Mouse (Mus musculus) forebrain, embryonic 12.5 days (tissue): ENCODE measurements around the gene Dbh. TPM values are rescaled to one million over a fixed set of nuclear protein-coding genes. Genes with fewer than 3 reads are reported as not detected.

Experiments used
- ATAC-seq: fragments of 200-750 bp; cut with Nextera tagmentation; 2 replicates; pipeline ENCODE4 v1.8.0; 2017; ENCODE audit warnings: moderate TSS enrichment; ENCODE audit not compliant: low FRiP score
- H3K27ac ChIP-seq: fragments of 300-500 bp; sonication (generic); 2 replicates; pipeline ENCODE4 v1.5.1; 2016; ENCODE audit warnings: mild to moderate bottlenecking
- H3K27me3 ChIP-seq: fragments of 300-500 bp; sonication (generic); 2 replicates; pipeline ENCODE4 v1.6.1; 2016; ENCODE audit warnings: mild to moderate bottlenecking
- H3K36me3 ChIP-seq: fragments of 300-500 bp; sonication (generic); replicated peaks from 2 replicates; pipeline ENCODE4 v1.6.1; 2016; ENCODE audit warnings: mild to moderate bottlenecking
- H3K4me1 ChIP-seq: fragments of 300-500 bp; sonication (generic); 2 replicates; pipeline ENCODE4 v1.6.1; 2016
- H3K4me2 ChIP-seq: fragments of 300-500 bp; sonication (generic); 2 replicates; pipeline ENCODE4 v1.6.1; 2016; ENCODE audit warnings: mild to moderate bottlenecking, moderate library complexity
- H3K4me3 ChIP-seq: fragments of 300-500 bp; sonication (generic); replicated peaks from 2 replicates; pipeline ENCODE4 v1.5.1; 2016; ENCODE audit warnings: mild to moderate bottlenecking
- H3K9ac ChIP-seq: fragments of 300-500 bp; sonication (generic); 2 replicates; pipeline ENCODE4 v1.6.1; 2016; ENCODE audit warnings: mild to moderate bottlenecking
- H3K9me3 ChIP-seq: fragments of 300-500 bp; sonication (generic); 2 replicates; pipeline ENCODE4 v1.6.1; 2016
- WGBS: fragments of 180-500 bp; shearing (Covaris S2); methylation state at CpG from one replicate; pipeline ENCODE4 v1.1.7; 2016; 5-methylcytosine and 5-hydroxymethylcytosine counted together
- polyA plus RNA-seq: library from polyadenylated mRNA; unstranded; fragments of >200 nt; fragmentation: Nextera tagmentation; extraction: Ambion mirVana; gene quantifications from 2 replicates; pipeline ENCODE4 v1.2.1, GENCODE M21; 2016

Gene Dbh
- polyA plus RNA-seq, 1 experiment from 2014 or later: not detected

- Histone ChIP-seq H3K4me1 (peaks cover 12% of the 10 kb centered on the region), H3K9ac (no peak overlapping the region), H3K27me3 (peaks cover 49% of the 10 kb centered on the region), H3K4me3 (no peak overlapping the region), H3K27ac (no peak overlapping the region), H3K36me3 (no peaks in the 10 kb centered on the region), H3K4me2 (no peak overlapping the region), H3K9me3 (no peaks in the 10 kb centered on the region)
- ATAC-seq: no peak
- 73% methylated on average over 4 of the region's 4 CpGs for WGBS
These were observed 26.7 kb upstream of the Dbh start for GRCm38 (mm10) chr2:27138356-27138755.

GRCm38 (mm10) chr2:27141950-27142693 is 22.9 kb upstream of the Dbh start, which contains the start of gene Fam163b:
Gene Fam163b, minus strand, starts transcription at chr2:27142491.
- Histone ChIP-seq H3K9me3 (no peaks in the 10 kb centered on the region), H3K27me3 (peaks cover 50% of the 10 kb centered on the region), H3K27ac (no peak within 1 kb of the TSS), H3K9ac (peak within 1 kb of the TSS; percentile 44), H3K4me1 (peaks cover 12% of the 10 kb centered on the region), H3K4me3 (peak within 1 kb of the TSS; percentile 40), H3K4me2 (peak within 1 kb of the TSS; percentile 71), H3K36me3 (no peaks in the 10 kb centered on the region)
- 1% methylated on average over 40 of the region's 62 CpGs for WGBS
- peak; percentile 14; the same call in 1 of the 2 replicates for ATAC-seq

DNA sequence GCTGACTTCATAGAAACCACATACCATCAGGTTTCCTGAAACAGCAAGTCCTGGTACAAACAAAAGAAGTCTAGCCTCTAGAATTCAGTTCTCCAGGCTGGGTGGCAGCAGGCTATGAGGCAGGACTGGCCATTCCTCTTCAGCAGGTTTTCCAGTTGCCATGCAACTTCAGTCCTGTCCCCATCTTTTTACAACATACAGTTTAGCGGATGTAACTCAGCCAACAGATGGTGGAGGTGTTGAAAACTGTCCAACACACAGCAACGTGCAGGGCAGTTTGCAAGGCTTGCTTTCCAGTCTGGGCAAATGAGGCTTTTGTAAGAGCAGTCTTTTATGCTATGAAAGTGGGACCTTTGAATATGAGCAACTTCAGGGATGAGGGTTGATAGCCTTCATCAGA is 20.1 kb upstream of the Dbh start:
- Histone ChIP-seq H3K4me1 (peaks cover 29% of the 10 kb centered on the region), H3K4me2 (no peak overlapping the region), H3K27ac (no peak overlapping the region), H3K27me3 (peaks cover 35% of the 10 kb centered on the region), H3K9ac (no peak overlapping the region), H3K4me3 (no peak overlapping the region), H3K36me3 (no peaks in the 10 kb centered on the region), H3K9me3 (no peaks in the 10 kb centered on the region)
- WGBS: 81% methylated on average over 2 of the region's 2 CpGs
- no peak for ATAC-seq

DNA sequence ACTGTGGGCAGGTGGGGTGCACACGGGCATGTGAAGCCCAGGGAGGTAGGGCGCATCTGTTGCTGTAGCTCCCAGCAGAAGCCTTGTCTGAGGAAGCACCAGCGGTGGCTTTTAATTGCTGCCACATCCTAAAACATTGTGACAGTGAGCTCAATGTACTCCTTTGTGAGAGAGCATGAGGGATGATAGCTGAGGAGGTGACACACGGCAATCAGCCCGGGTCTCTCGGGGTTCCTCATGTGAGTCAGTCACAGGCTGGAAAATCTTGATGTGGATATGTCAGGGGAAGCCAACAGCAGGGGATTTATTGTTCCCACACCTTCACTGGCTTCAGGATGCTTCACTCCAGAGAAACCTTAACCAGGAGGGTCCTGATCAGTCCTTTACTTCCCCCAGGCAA is 18.2 kb upstream of the Dbh start:
- H3K36me3 ChIP-seq: no peaks in the 10 kb centered on the region
- ATAC-seq: no peak

GRCm38 (mm10) chr2:27149457-27149856 is 15.6 kb upstream of the Dbh start:
- 5% methylated on average over 2 of the region's 2 CpGs for WGBS
- H3K4me1 ChIP-seq: peaks cover 31% of the 10 kb centered on the region
- no peak overlapping the region for H3K4me2 ChIP-seq
- H3K9me3 ChIP-seq: no peaks in the 10 kb centered on the region
- no peaks in the 10 kb centered on the region; the same call in 1 of the 2 replicates for H3K27me3 ChIP-seq
- no peaks in the 10 kb centered on the region for H3K36me3 ChIP-seq
- H3K4me3 ChIP-seq: no peak overlapping the region
- H3K9ac ChIP-seq: no peak overlapping the region
- no peak for ATAC-seq
- H3K27ac ChIP-seq: no peak overlapping the region

More for the DNA sequence above, 18.2 kb upstream of the Dbh start:
- Histone ChIP-seq H3K27ac (no peak overlapping the region), H3K4me2 (no peak overlapping the region), H3K9ac (no peak overlapping the region), H3K4me3 (no peak overlapping the region), H3K4me1 (peaks cover 28% of the 10 kb centered on the region), H3K9me3 (no peaks in the 10 kb centered on the region), H3K27me3 (peaks cover 16% of the 10 kb centered on the region)
- 84% methylated on average over 6 of the region's 6 CpGs for WGBS

DNA sequence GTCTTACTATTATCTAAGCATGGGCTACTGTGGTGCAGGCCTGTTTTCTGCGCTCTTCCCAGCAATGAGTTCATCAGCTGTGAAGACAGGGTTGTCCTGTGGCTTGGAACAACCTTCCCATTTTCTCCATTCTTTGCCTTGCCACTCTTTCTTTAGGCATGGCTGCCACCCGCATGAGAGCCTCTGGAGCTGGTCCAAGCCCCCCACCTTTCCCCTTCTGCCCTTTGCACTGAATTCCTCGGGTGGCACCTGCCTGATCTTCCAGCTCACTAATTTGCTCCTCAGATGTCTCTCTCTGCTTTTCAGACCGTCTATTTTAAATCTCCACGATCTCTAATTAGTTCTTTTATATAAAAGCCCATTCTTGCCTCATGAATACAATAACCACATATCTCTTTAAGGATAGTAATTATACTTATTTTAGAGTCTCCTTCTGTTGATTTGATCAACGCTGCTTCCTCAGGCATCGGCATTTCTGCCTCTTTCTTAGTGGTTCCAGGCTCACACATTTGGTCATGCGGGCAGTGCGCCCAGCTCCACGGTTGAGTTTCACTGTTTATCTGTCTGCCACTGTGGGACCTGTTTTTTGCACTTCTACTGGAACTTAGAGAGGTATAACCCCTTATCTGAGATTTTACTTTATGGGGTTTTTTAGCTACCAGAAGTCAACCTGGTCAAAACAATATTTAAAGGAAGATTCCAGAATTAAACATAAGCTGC is 10.4 kb upstream of the Dbh start:
- Histone ChIP-seq H3K27ac (no peak overlapping the region), H3K4me3 (no peak overlapping the region), H3K36me3 (no peaks in the 10 kb centered on the region), H3K4me2 (no peak overlapping the region), H3K4me1 (peaks cover 19% of the 10 kb centered on the region), H3K27me3 (no peaks in the 10 kb centered on the region), H3K9ac (no peak overlapping the region), H3K9me3 (no peaks in the 10 kb centered on the region)
- no peak for ATAC-seq
- 63% methylated on average over 10 of the region's 10 CpGs for WGBS

DNA sequence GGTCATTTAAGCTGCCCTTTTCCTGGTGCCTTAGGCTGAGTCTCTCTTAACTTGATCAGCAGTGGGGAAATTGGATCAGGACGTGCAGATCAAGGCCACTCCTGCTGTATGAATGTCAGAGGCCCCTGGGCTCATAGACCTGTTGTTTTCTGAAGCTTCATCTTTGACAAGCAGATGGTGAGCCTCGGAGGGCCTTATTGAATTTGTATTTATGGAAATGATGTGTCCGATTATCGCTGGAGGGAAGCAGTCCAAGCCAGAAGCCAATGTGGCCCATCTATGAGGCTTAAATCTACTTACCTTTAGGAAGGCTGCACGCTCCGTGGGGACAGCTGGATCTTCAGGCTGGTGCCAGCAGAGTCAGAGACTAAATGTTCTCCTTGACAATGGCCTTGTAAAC is 8.4 kb upstream of the Dbh start:
- no peak overlapping the region for H3K4me3 ChIP-seq
- H3K9ac ChIP-seq: no peak overlapping the region
- H3K27me3 ChIP-seq: no peaks in the 10 kb centered on the region
- H3K27ac ChIP-seq: no peak overlapping the region
- peaks cover 15% of the 10 kb centered on the region for H3K4me1 ChIP-seq
- no peak for ATAC-seq
- 74% methylated on average over 6 of the region's 6 CpGs for WGBS
- H3K4me2 ChIP-seq: no peak overlapping the region
- H3K9me3 ChIP-seq: no peaks in the 10 kb centered on the region
- H3K36me3 ChIP-seq: no peaks in the 10 kb centered on the region

DNA sequence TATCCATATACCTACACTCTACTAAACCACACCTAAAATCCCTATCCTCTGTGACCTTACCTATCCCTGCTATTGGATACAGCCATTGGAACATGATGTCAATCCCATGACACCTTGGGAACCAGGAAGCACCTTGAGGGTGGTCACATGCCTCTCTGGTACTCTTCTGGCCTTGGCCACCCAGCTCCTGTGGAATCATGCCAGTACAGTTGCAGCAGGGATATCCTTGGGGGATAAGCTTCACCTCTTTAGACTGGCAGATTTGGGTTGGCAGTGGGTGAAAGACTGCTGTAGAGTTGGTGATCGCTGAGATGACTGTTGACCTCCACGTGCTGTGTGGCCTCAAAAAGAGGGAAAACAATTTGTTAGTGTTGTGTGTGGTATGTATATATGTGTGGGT is 3.5 kb upstream of the Dbh start:
- Histone ChIP-seq H3K4me2 (no peak overlapping the region), H3K27ac (no peak overlapping the region), H3K27me3 (no peaks in the 10 kb centered on the region), H3K9me3 (no peaks in the 10 kb centered on the region), H3K4me3 (no peak overlapping the region), H3K4me1 (peaks cover 6% of the 10 kb centered on the region; the same call in 1 of the 2 replicates), H3K36me3 (no peaks in the 10 kb centered on the region), H3K9ac (no peak overlapping the region)
- 94% methylated on average over 2 of the region's 2 CpGs for WGBS
- ATAC-seq: no peak

DNA sequence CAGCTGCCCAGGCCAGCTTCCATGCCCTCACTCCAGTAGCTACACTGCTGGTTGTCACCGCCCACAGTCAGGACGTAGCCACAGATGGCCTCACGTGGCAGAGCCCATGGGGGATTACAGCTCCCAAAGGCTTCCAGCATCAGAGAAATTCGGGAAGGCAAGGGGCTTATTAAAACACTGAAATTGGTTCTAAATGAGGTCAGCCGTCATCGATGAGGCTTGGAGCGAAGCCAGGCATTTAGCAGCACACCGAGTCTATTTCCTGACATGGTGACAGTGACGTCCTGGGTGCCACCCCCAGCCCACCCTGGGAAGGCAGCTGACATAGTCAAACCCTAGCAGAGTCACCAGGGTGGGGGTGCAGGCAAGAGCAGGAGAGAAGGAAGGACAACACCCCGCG is 2.4 kb upstream of the Dbh start:
- no peak overlapping the region for H3K4me2 ChIP-seq
- no peak overlapping the region for H3K9ac ChIP-seq
- H3K27me3 ChIP-seq: no peaks in the 10 kb centered on the region
- 65% methylated on average over 11 of the region's 11 CpGs for WGBS
- H3K4me1 ChIP-seq: peaks cover 6% of the 10 kb centered on the region
- H3K4me3 ChIP-seq: no peak overlapping the region
- no peaks in the 10 kb centered on the region for H3K9me3 ChIP-seq
- H3K36me3 ChIP-seq: no peaks in the 10 kb centered on the region
- H3K27ac ChIP-seq: no peak overlapping the region
- ATAC-seq: no peak

DNA sequence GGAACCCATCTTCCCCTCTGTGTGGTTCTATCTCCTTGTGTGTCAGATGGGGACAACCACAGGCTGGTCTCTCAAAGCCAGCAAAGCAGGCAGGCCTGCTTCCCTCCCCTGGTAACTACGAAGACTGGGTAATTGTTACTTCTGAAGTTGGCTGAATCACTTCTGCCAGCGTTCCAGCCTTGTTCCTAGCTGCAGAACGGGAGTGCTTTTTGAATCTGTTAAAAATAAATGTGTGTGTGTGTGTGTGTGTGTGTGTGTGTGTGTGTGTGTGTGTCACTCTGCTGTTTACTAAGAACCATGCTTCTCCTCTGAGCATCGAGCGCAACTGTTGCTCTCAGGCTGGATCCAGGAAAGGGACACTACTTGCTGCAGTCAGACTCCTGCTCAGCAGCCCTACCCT is 1.2 kb upstream of the Dbh start:
- no peak overlapping the region for H3K27ac ChIP-seq
- no peak overlapping the region for H3K4me3 ChIP-seq
- no peaks in the 10 kb centered on the region for H3K27me3 ChIP-seq
- 86% methylated on average over 5 of the region's 5 CpGs for WGBS
- no peaks in the 10 kb centered on the region for H3K36me3 ChIP-seq
- H3K9ac ChIP-seq: no peak overlapping the region
- H3K9me3 ChIP-seq: no peaks in the 10 kb centered on the region
- H3K4me2 ChIP-seq: no peak overlapping the region
- H3K4me1 ChIP-seq: peaks cover 6% of the 10 kb centered on the region
- ATAC-seq: no peak

GRCm38 (mm10) chr2:27166074-27166473 is 1.0 kb downstream of the Dbh start:
- H3K27ac ChIP-seq: no peak overlapping the region
- ATAC-seq: no peak
- no peak overlapping the region for H3K4me3 ChIP-seq
- H3K9me3 ChIP-seq: no peaks in the 10 kb centered on the region
- H3K4me2 ChIP-seq: no peak overlapping the region
- no peaks in the 10 kb centered on the region for H3K36me3 ChIP-seq
- WGBS: 93% methylated on average over 2 of the region's 2 CpGs
- no peaks in the 10 kb centered on the region for H3K27me3 ChIP-seq
- peaks cover 6% of the 10 kb centered on the region for H3K4me1 ChIP-seq
- no peak overlapping the region for H3K9ac ChIP-seq

DNA sequence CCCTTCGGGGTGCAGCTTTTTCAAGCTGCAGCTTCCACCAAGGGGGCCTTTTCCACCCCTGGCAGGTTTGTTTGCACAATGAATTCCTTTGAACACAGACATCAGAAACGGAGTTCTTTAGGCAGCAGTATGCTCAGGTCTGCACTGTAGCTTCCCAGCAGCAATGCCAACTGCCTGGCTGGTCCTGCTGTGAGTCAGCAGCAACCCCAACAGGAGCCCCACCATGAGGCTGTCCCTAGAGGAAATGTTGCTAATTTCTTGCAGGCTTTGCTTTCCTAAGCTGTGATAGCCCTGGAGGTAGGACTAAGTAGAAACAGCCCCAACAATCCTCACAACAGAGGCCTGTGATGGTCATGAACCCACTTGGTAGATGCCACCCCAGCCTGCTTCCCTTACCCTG is 2.0 kb downstream of the Dbh start:
- 33% methylated on average over 2 of the region's 2 CpGs for WGBS
- no peak overlapping the region for H3K27ac ChIP-seq

DNA sequence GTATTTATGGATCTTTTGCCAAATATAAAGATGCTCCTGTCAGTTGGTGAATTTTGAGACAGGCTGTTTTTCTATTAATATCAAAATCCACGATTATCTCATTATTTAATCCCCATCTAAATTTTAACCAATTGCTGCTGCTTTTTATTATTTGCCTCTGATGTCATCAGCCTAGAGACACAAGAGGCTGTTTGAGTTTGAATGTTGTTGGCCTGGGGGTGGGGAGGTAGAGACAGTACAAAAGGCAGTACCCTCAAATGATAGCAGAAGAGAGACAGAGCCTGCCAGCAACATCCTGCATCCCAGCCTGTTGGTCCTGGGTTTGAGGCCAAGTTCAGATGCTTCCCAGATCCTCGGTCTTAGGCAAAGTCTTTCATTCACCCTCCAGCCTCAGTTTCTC is 9.2 kb downstream of the Dbh start:
- ATAC-seq: no peak
- WGBS: 76% methylated on average over 2 of the region's 2 CpGs
- H3K9me3 ChIP-seq: no peaks in the 10 kb centered on the region

More for the DNA sequence above, 2.0 kb downstream of the Dbh start:
- ATAC-seq: no peak
- Histone ChIP-seq H3K4me3 (no peak overlapping the region), H3K4me2 (no peak overlapping the region), H3K4me1 (peaks cover 6% of the 10 kb centered on the region), H3K9ac (no peak overlapping the region), H3K27me3 (no peaks in the 10 kb centered on the region), H3K9me3 (no peaks in the 10 kb centered on the region), H3K36me3 (no peaks in the 10 kb centered on the region)

More for the DNA sequence above, 9.2 kb downstream of the Dbh start:
- H3K4me2 ChIP-seq: no peak overlapping the region
- no peak overlapping the region for H3K4me3 ChIP-seq
- no peak overlapping the region for H3K9ac ChIP-seq
- H3K4me1 ChIP-seq: 0 out of 2 replicates have a peak, but pooled peaks cover 2% of the 10 kb centered on the region
- no peak overlapping the region for H3K27ac ChIP-seq
- H3K36me3 ChIP-seq: no peaks in the 10 kb centered on the region
- no peaks in the 10 kb centered on the region for H3K27me3 ChIP-seq
